Mouse (Mus musculus): ENCODE data around the gene Wdr86. TPM values are rescaled to one million over a fixed set of nuclear protein-coding genes. Genes with fewer than 3 reads are reported as not detected.

Wdr86 gene
- polyA plus RNA-seq, 1 experiment = 2.5 TPM

DNA sequence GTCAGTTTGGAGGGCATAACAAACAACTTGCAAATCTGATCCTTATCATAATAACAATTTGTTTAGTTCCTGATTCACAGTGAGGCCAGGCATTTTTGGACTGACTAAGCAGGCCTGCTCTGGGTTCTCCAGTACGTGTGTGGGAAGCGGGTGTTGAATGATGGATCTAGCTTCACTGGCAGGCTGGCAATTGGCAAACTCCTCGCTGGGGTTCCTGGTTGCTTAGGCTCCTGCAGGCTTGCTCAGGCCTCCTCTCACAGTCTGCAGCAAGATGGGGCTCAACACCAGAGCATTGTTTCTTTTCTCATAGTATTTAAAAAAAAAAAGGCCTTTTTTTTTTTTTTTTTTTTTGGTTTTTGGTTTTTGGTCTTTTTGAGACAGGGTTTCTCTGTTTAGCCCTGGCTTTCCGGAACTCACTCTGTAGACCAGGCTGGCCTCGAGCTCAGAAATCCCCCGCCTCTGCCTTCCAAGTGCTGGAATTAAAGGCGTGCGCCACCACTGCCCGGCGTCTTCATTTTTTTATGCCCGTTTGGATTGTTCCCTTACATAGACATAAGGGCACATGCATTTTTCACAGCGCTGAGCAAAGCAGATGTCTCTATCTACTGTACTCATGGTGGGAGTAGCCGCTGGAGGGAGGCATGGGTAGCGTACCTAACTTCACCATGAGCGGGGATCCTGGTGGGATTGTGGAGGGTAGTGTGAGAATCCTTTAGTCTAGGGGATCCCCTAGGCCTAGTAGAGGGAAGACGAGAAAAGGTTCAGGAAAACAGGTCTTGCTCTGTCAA, 45.8 kb downstream of the Wdr86 start:
- H3K4me1 ChIP-seq (ENCODE audit: control insufficient read depth, insufficient read depth, insufficient read length, low read length) = peaks cover 3% of the 10 kb centered on the region; the same call in 1 of the 2 replicates
- no peaks in the 10 kb centered on the region for H3K27me3 ChIP-seq (ENCODE audit: control insufficient read depth, insufficient read depth, low read length)
- H3K27ac ChIP-seq (ENCODE audit: insufficient read depth, low read depth, low read length) = peak overlapping the region; percentile 94
- H3K36me3 ChIP-seq (ENCODE audit: control insufficient read depth, insufficient read depth, low read length) = peaks cover 5% of the 10 kb centered on the region
- TF ChIP-seq CTCF (IDR thresholded peaks at IDR 0.05; ENCODE audit: extremely low read depth, insufficient read length, insufficient replicate concordance, low read depth, low read length) = no peak
- TF ChIP-seq POLR2A (IDR thresholded peaks at IDR 0.05; ENCODE audit: low read depth, low read length) = no peak
- 22% methylated on average over 16 of the region's 16 CpGs for WGBS
- peak overlapping the region; percentile 66 for H3K4me3 ChIP-seq (ENCODE audit: low read depth, low read length)

DNA sequence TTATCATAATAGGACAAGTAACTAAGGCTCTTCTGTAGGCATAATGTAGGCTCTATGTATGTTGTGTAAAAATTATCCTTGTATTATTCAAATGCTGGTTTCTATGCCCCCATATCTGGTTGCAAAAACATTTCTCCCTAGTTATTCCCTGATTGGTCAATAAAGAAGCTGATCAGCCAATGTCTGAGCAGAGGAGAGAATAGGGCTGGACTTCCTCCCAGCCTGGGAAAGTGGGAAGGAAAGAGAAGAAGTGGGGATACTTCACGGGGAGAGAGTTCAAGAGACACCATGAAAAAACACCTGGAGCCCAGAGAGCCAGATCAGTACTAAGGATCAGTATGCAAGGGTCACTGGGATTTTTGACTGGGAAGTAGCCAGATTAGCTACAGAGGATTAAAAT, 49.1 kb downstream of the Wdr86 start:
- Histone ChIP-seq H3K4me1 (ENCODE audit: control insufficient read depth, insufficient read depth, insufficient read length, low read length) (0 out of 2 replicates have a peak, but pooled peaks cover 3% of the 10 kb centered on the region), H3K27ac (ENCODE audit: insufficient read depth, low read depth, low read length) (no peak overlapping the region), H3K36me3 (ENCODE audit: control insufficient read depth, insufficient read depth, low read length) (no peaks in the 10 kb centered on the region), H3K4me3 (ENCODE audit: low read depth, low read length) (no peak overlapping the region), H3K27me3 (ENCODE audit: control insufficient read depth, insufficient read depth, low read length) (no peaks in the 10 kb centered on the region)
- no peak for TF ChIP-seq CTCF (IDR thresholded peaks at IDR 0.05; ENCODE audit: extremely low read depth, insufficient read length, insufficient replicate concordance, low read depth, low read length)
- no peak for TF ChIP-seq POLR2A (IDR thresholded peaks at IDR 0.05; ENCODE audit: low read depth, low read length)
- 65% methylated on average over 1 of the region's 1 CpGs for WGBS

DNA sequence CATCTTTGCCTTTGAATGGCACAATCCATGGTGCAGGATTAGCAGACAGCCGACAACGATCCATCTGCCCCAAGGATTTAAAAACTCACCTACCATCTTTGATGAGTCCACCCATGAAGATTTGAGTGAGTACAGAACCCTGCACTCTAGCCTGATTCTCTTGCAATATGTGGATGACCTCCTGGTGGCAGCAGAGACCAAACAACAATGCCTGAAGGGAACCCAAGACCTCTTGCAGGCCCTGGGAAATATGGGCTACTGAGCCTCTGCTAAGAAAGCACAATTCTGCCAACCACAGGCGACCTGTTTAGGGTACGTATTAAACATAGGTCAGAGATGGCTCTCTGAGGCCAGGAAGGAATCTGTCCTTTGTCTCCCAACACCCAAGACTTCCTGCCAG, 56.3 kb downstream of the Wdr86 start:
- Histone ChIP-seq H3K27ac (ENCODE audit: insufficient read depth, low read depth, low read length) (no peak overlapping the region), H3K36me3 (ENCODE audit: control insufficient read depth, insufficient read depth, low read length) (no peaks in the 10 kb centered on the region), H3K4me3 (ENCODE audit: low read depth, low read length) (no peak overlapping the region), H3K27me3 (ENCODE audit: control insufficient read depth, insufficient read depth, low read length) (no peaks in the 10 kb centered on the region), H3K4me1 (ENCODE audit: control insufficient read depth, insufficient read depth, insufficient read length, low read length) (no peaks in the 10 kb centered on the region)
- WGBS = 33% methylated on average over 4 of the region's 4 CpGs
- TF ChIP-seq CTCF (IDR thresholded peaks at IDR 0.05; ENCODE audit: extremely low read depth, insufficient read length, insufficient replicate concordance, low read depth, low read length) = peak; percentile 78; the same call in 1 of the 2 replicates
- no peak for TF ChIP-seq POLR2A (IDR thresholded peaks at IDR 0.05; ENCODE audit: low read depth, low read length)

Other genes with a start within 250 kb of the Wdr86 start
- not detected in 2 replicates for gene Gbx1, start 203.5 kb downstream of the Wdr86 start, polyA plus RNA-seq (2012; rRNA removed)
- gene Asb10, start 189.7 kb downstream of the Wdr86 start, polyA plus RNA-seq (2012; rRNA removed) = 0.42 and 0.47 TPM in 2 replicates
- not detected in 2 replicates for gene 4931409K22Rik, start 173.9 kb downstream of the Wdr86 start, polyA plus RNA-seq (2012; rRNA removed)
- 20.4 and 32.3 TPM in 2 replicates for gene Abcf2, start 153.3 kb downstream of the Wdr86 start, polyA plus RNA-seq (2012; rRNA removed)
- 19.9 and 25.7 TPM in 2 replicates for gene Chpf2, start 144.0 kb downstream of the Wdr86 start, polyA plus RNA-seq (2012; rRNA removed)
- gene Smarcd3, start 106.3 kb downstream of the Wdr86 start, polyA plus RNA-seq (2012; rRNA removed) = 8.5 and 9.0 TPM in 2 replicates
- gene Nub1, start 45.2 kb downstream of the Wdr86 start, polyA plus RNA-seq (2012; rRNA removed) = 15.4 and 44.1 TPM in 2 replicates
- 0.37 TPM in 1 of 2 replicates, not detected in the other for gene Crygn, start 27.3 kb upstream of the Wdr86 start, polyA plus RNA-seq (2012; rRNA removed)
- 10.7 and 17.3 TPM in 2 replicates for gene Rheb, start 111.9 kb upstream of the Wdr86 start, polyA plus RNA-seq (2012; rRNA removed)

Data from small intestine, adult 2 months (tissue).